Mouse (Mus musculus) forebrain, embryonic 13.5 days (tissue): ENCODE data around the gene Fam92b. TPM values are rescaled to one million over a fixed set of nuclear protein-coding genes. Genes with fewer than 3 reads are reported as not detected.

ENCODE experiments used
- ATAC-seq: fragments of 200-750 bp; cut with Nextera tagmentation; 2 replicates; pipeline ENCODE4 v1.8.0; 2017
- H3K27ac ChIP-seq: fragments of 300-500 bp; sonication (generic); 2 replicates; pipeline ENCODE4 v1.5.1; 2015; ENCODE audit warnings: inconsistent platforms, mild to moderate bottlenecking, moderate library complexity
- H3K27me3 ChIP-seq: fragments of 300-500 bp; sonication (generic); 2 replicates; pipeline ENCODE4 v1.6.1; 2015; ENCODE audit warnings: mild to moderate bottlenecking, inconsistent platforms
- H3K36me3 ChIP-seq: fragments of 300-500 bp; sonication (generic); 2 replicates; pipeline ENCODE4 v1.6.1; 2015; ENCODE audit warnings: mild to moderate bottlenecking, inconsistent platforms; ENCODE audit not compliant: poor library complexity, severe bottlenecking
- H3K4me1 ChIP-seq: fragments of 300-500 bp; sonication (generic); 2 replicates; pipeline ENCODE4 v1.6.1; 2015; ENCODE audit warnings: inconsistent platforms
- H3K4me2 ChIP-seq: fragments of 300-500 bp; sonication (generic); 2 replicates; pipeline ENCODE4 v1.6.1; 2015; ENCODE audit warnings: inconsistent platforms, mild to moderate bottlenecking, moderate library complexity
- H3K4me3 ChIP-seq: fragments of 300-500 bp; sonication (generic); 2 replicates; pipeline ENCODE4 v1.5.1; 2015; ENCODE audit warnings: mild to moderate bottlenecking, inconsistent platforms
- H3K9ac ChIP-seq: fragments of 300-500 bp; sonication (generic); 2 replicates; pipeline ENCODE4 v1.6.1; 2015; ENCODE audit warnings: mild to moderate bottlenecking, inconsistent platforms
- H3K9me3 ChIP-seq: fragments of 300-500 bp; sonication (generic); replicated peaks from 2 replicates; pipeline ENCODE4 v1.6.1; 2016; ENCODE audit warnings: inconsistent platforms
- WGBS: fragments of 180-500 bp; shearing (Covaris S2); methylation state at CpG from one replicate; pipeline ENCODE4 v1.1.7; 2015; 5-methylcytosine and 5-hydroxymethylcytosine counted together
- polyA plus RNA-seq: library from polyadenylated mRNA; unstranded; fragments of >200 nt; fragmentation: Nextera tagmentation; extraction: Ambion mirVana; gene quantifications from 2 replicates; pipeline ENCODE4 v1.2.1, GENCODE M21; 2015

The Fam92b gene
- polyA plus RNA-seq, 1 experiment from 2014 or later = 1.4 TPM

GRCm38 (mm10) chr8:120186454-120186853 is 9.2 kb upstream of the Fam92b start:
- no peaks in the 10 kb centered on the region for H3K36me3 ChIP-seq
- no peaks in the 10 kb centered on the region for H3K27me3 ChIP-seq
- H3K4me1 ChIP-seq = peaks cover 40% of the 10 kb centered on the region
- no peak overlapping the region for H3K4me3 ChIP-seq
- H3K27ac ChIP-seq = no peak overlapping the region; the same call in 1 of the 2 replicates
- no peaks in the 10 kb centered on the region for H3K9me3 ChIP-seq
- H3K9ac ChIP-seq = no peak overlapping the region
- H3K4me2 ChIP-seq = no peak overlapping the region
- WGBS = 69% methylated on average over 8 of the region's 8 CpGs
- no peak for ATAC-seq

GRCm38 (mm10) chr8:120184850-120185792 is 7.9 kb upstream of the Fam92b start:
- no peaks in the 10 kb centered on the region for H3K36me3 ChIP-seq
- no peaks in the 10 kb centered on the region for H3K27me3 ChIP-seq
- no peaks in the 10 kb centered on the region for H3K9me3 ChIP-seq
- peak overlapping the region; percentile 17 for H3K4me2 ChIP-seq
- no peak overlapping the region for H3K4me3 ChIP-seq
- WGBS = 16% methylated on average over 16 of the region's 17 CpGs
- peaks cover 36% of the 10 kb centered on the region for H3K4me1 ChIP-seq
- peak overlapping the region; percentile 30 for H3K9ac ChIP-seq
- H3K27ac ChIP-seq = peak overlapping the region; percentile 69
- peak; percentile 57; the same call in 1 of the 2 replicates for ATAC-seq

GRCm38 (mm10) chr8:120184366-120184765 is 7.1 kb upstream of the Fam92b start:
- Histone ChIP-seq H3K27ac (peak overlapping the region; percentile 44; the same call in 1 of the 2 replicates), H3K36me3 (no peaks in the 10 kb centered on the region), H3K9ac (no peak overlapping the region), H3K27me3 (no peaks in the 10 kb centered on the region), H3K4me1 (peaks cover 41% of the 10 kb centered on the region), H3K4me2 (no peak overlapping the region), H3K4me3 (no peak overlapping the region), H3K9me3 (no peaks in the 10 kb centered on the region)
- ATAC-seq = peak; percentile 28; the same call in 1 of the 2 replicates
- WGBS = 39% methylated on average over 9 of the region's 9 CpGs

GRCm38 (mm10) chr8:120181861-120182414 is 4.7 kb upstream of the Fam92b start:
- 76% methylated on average over 4 of the region's 4 CpGs for WGBS
- Histone ChIP-seq H3K9me3 (no peaks in the 10 kb centered on the region), H3K4me2 (no peak overlapping the region), H3K27ac (no peak overlapping the region), H3K9ac (no peak overlapping the region), H3K4me3 (no peak overlapping the region), H3K36me3 (no peaks in the 10 kb centered on the region), H3K27me3 (no peaks in the 10 kb centered on the region), H3K4me1 (peaks cover 61% of the 10 kb centered on the region)
- ATAC-seq = no peak

GRCm38 (mm10) chr8:120181274-120181673 is 4.0 kb upstream of the Fam92b start:
- no peaks in the 10 kb centered on the region for H3K36me3 ChIP-seq
- peaks cover 61% of the 10 kb centered on the region for H3K4me1 ChIP-seq
- 93% methylated on average over 5 of the region's 5 CpGs for WGBS
- H3K27ac ChIP-seq = no peak overlapping the region
- no peak for ATAC-seq
- no peaks in the 10 kb centered on the region for H3K27me3 ChIP-seq
- H3K9ac ChIP-seq = no peak overlapping the region
- no peak overlapping the region for H3K4me2 ChIP-seq
- no peak overlapping the region for H3K4me3 ChIP-seq
- H3K9me3 ChIP-seq = no peaks in the 10 kb centered on the region

GRCm38 (mm10) chr8:120180445-120180970 is 3.2 kb upstream of the Fam92b start:
- peaks cover 58% of the 10 kb centered on the region for H3K4me1 ChIP-seq
- no peak for ATAC-seq
- H3K4me2 ChIP-seq = no peak overlapping the region
- no peaks in the 10 kb centered on the region for H3K27me3 ChIP-seq
- H3K36me3 ChIP-seq = no peaks in the 10 kb centered on the region
- WGBS = 35% methylated on average over 7 of the region's 7 CpGs
- no peak overlapping the region for H3K27ac ChIP-seq
- no peaks in the 10 kb centered on the region for H3K9me3 ChIP-seq
- H3K4me3 ChIP-seq = no peak overlapping the region
- no peak overlapping the region for H3K9ac ChIP-seq

GRCm38 (mm10) chr8:120179027-120179431 is 1.8 kb upstream of the Fam92b start:
- Histone ChIP-seq H3K27me3 (peaks cover 13% of the 10 kb centered on the region; the same call in 1 of the 2 replicates), H3K4me2 (peak overlapping the region; percentile 47), H3K4me3 (no peak overlapping the region), H3K9me3 (no peaks in the 10 kb centered on the region), H3K4me1 (peaks cover 44% of the 10 kb centered on the region), H3K27ac (peak overlapping the region; percentile 25; the same call in 1 of the 2 replicates), H3K9ac (no peak overlapping the region), H3K36me3 (no peaks in the 10 kb centered on the region)
- ATAC-seq = peak; percentile 72
- WGBS = under 1% methylated on average over 10 of the region's 10 CpGs

- Histone ChIP-seq H3K4me3 (no peak overlapping the region), H3K9ac (peak overlapping the region; percentile 51), H3K27ac (peak overlapping the region; percentile 78), H3K36me3 (no peaks in the 10 kb centered on the region), H3K4me2 (peak overlapping the region; percentile 53), H3K9me3 (no peaks in the 10 kb centered on the region), H3K4me1 (peaks cover 43% of the 10 kb centered on the region), H3K27me3 (peaks cover 14% of the 10 kb centered on the region; the same call in 1 of the 2 replicates)
- ATAC-seq = no peak
- 4% methylated on average over 10 of the region's 10 CpGs for WGBS
Measured at GRCm38 (mm10) chr8:120178124-120178514, 853 bp upstream of the Fam92b start.

GRCm38 (mm10) chr8:120176605-120177004 is 661 bp downstream of the Fam92b start:
- peak; percentile 9; the same call in 1 of the 2 replicates for ATAC-seq
- Histone ChIP-seq H3K9ac (no peak overlapping the region), H3K4me1 (peaks cover 43% of the 10 kb centered on the region), H3K36me3 (no peaks in the 10 kb centered on the region), H3K27me3 (peaks cover 14% of the 10 kb centered on the region; the same call in 1 of the 2 replicates), H3K9me3 (no peaks in the 10 kb centered on the region), H3K4me3 (no peak overlapping the region), H3K27ac (peak overlapping the region; percentile 78), H3K4me2 (peak overlapping the region; percentile 53)
- 4% methylated on average over 4 of the region's 4 CpGs for WGBS

- no peaks in the 10 kb centered on the region for H3K9me3 ChIP-seq
- 53% methylated on average over 18 of the region's 18 CpGs for WGBS
Measured at GRCm38 (mm10) chr8:120174606-120175005, 2.7 kb downstream of the Fam92b start.

GRCm38 (mm10) chr8:120173195-120173594 is 4.1 kb downstream of the Fam92b start:
- H3K27ac ChIP-seq = no peak overlapping the region
- no peaks in the 10 kb centered on the region for H3K36me3 ChIP-seq
- H3K4me3 ChIP-seq = no peak overlapping the region
- H3K9me3 ChIP-seq = no peaks in the 10 kb centered on the region
- ATAC-seq = no peak
- no peak overlapping the region for H3K4me2 ChIP-seq
- 90% methylated on average over 1 of the region's 1 CpGs for WGBS
- H3K9ac ChIP-seq = no peak overlapping the region
- peaks cover 22% of the 10 kb centered on the region; the same call in 1 of the 2 replicates for H3K27me3 ChIP-seq
- peaks cover 28% of the 10 kb centered on the region for H3K4me1 ChIP-seq

More at GRCm38 (mm10) chr8:120174606-120175005, 2.7 kb downstream of the Fam92b start:
- no peaks in the 10 kb centered on the region for H3K36me3 ChIP-seq
- H3K27me3 ChIP-seq = peaks cover 14% of the 10 kb centered on the region; the same call in 1 of the 2 replicates
- no peak for ATAC-seq
- peaks cover 34% of the 10 kb centered on the region for H3K4me1 ChIP-seq
- H3K4me2 ChIP-seq = no peak overlapping the region
- no peak overlapping the region for H3K4me3 ChIP-seq
- H3K9ac ChIP-seq = no peak overlapping the region
- no peak overlapping the region for H3K27ac ChIP-seq

GRCm38 (mm10) chr8:120169119-120169518 is 8.1 kb downstream of the Fam92b start:
- H3K4me3 ChIP-seq = no peak overlapping the region
- no peak overlapping the region for H3K9ac ChIP-seq
- no peak for ATAC-seq
- H3K36me3 ChIP-seq = no peaks in the 10 kb centered on the region
- no peaks in the 10 kb centered on the region for H3K9me3 ChIP-seq
- WGBS = 44% methylated on average over 8 of the region's 8 CpGs
- H3K4me1 ChIP-seq = peaks cover 16% of the 10 kb centered on the region
- no peak overlapping the region for H3K27ac ChIP-seq
- H3K4me2 ChIP-seq = no peak overlapping the region
- 0 out of 2 replicates have a peak, but pooled peaks cover 10% of the 10 kb centered on the region for H3K27me3 ChIP-seq
